Mouse (Mus musculus) ovary, postnatal 10 days (tissue): ENCODE results near the gene Ell.
A peak's percentile ranks its signal among the peaks of the same experiment; 100 is the strongest.
"Not testable (repeated sequence)": the region's sequence is repeated elsewhere in the genome, so short reads cannot be mapped to it uniquely, and the experiment has no call there.

Experiments
- DNase-seq: peaks from one replicate; pipeline ENCODE4 v3.0.0; 2022; ENCODE audit warnings: low spot score

Ell gene

GRCm38 (mm10) chr8:70507027-70507393 is 32.2 kb upstream of the Ell start:
- no peak for DNase-seq

DNA sequence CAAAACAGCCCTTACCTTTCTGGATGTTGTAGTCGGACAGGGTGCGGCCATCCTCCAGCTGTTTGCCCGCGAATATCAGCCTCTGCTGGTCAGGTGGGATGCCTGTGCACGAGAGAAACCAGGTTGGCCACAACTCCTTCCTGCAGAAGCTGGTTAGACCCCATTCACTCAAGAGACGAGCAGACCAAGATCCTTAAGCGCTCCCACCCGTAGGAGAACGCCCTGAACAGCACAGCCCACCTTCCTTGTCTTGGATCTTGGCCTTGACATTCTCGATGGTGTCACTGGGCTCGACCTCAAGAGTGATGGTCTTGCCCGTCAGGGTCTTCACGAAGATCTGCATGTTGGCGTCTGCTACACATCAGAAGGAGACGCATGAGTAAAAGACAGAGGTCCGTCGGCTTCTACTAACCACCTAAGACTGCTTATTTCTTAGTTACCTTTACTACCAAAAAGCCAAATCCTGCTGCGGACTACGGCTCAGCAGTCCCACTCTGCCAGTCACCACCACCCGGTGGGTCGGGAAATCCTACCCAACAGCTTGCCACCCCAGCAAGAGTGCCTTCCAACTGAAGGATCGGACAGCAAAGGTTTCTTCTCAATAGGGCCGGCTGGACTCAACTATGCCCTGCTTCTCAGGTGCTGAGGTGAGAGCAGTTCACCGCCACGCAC is 29.8 kb upstream of the Ell start:
- no peak for DNase-seq

DNA sequence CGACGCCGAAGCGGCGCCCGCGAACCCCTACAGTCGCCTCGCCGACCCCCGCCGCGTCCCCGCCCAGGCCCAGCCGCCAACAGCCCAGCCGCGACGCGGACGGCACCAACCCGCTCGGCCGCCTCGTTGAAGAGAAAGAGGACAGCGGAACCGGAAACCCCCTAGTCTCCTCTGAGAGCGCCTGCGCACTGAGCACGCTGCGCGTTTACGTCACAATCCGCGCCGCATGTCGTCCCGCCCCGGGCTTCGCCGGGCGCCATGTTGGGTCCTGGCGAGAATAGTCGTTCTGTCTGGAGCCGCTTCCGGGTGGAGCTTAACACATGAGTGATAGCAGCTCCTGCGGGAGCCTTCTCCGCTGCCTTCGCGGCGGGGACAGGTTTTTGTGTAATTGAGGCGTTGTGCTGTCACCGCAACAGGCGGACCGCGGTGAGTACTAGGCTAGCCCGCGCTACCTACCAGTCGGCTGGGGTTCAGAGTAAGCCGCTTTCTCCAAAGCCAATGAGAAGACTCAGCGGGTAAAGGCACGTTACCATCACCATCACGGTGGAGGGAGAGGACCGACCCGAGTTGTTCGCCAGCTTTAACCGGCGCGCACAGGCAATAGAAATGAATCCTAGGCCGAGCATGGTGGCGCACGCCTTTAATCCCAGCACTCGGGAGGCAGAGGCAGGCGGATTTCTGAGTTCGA is 28.9 kb upstream of the Ell start, which contains the start of gene Uba52:
TSS of gene Uba52 (minus strand) at position 574 of the 688 bp plus-strand sequence.
- DNase-seq = peak; percentile 93

DNA sequence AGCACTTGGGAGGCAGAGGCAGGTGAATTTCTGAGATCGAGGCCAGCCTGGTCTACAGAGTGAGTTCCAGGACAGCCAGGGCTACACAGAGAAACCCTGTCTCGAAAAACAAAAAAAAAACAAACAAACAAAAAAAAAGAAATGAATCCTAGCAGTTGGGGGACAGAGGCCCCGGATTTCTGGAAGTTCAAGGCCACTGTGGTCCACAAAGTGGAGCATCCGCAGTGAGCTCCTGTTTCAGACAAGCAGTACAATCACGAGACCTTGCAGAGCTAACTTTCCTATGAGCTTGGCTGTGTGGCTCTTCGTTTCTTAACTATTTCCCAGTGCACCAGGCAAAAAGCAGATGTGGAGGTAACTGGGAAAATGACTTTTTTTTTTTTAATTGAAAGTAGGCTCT is 28.1 kb upstream of the Ell start:
- DNase-seq = not testable (repeated sequence)

- DNase-seq = no peak
Measured at GRCm38 (mm10) chr8:70511770-70512169, 27.5 kb upstream of the Ell start.

DNA sequence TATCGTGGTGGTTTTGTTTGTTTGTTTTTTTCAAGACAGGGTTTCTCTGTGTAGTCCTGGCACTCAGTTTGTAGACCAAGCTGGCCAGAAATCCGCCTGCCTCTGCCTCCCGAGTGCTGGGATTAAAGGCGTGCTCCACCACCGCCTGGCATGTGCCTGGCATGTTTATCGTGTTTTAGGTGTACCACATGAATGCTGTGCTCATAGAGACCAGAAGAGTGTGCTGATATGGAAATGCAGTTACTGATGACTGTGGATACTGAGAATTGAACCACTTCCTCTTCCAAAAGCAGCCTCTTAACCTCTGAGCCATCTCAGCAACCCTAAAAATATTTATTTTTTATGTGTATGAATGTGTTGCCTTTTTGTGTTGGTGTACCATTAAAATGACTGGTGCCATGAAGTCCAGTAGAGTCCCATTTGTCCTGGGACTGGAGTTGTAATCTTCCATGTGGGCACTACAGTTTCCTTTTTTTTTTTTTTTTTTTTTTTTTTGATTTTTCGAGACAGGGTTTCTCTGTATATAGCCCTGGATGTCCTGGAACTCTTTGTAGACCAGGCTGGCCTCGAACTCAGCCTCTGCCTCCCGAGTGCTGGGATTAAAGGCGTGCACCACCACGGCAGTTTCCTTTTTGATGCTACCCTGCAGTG is 26.9 kb upstream of the Ell start:
- no peak for DNase-seq

DNA sequence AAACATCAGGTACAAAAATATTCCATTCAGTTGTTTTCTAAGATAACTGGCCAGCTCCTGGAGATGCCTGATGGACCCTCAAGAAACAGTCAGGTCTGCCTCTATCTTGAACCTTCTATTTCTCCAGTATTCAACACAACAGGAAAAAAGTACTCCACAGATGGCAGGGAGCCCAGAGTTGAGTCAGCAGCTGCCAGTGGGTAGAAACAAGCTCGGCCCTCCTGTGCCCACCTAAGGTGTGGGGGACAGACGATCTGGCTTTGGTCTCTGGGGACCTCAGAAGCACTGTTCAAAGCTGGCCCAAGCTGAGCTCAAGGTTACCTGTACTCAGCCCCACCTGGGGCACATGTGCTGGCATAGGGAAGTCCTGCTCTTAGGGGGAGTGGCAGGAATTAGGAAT is 25.8 kb upstream of the Ell start:
- no peak for DNase-seq

DNA sequence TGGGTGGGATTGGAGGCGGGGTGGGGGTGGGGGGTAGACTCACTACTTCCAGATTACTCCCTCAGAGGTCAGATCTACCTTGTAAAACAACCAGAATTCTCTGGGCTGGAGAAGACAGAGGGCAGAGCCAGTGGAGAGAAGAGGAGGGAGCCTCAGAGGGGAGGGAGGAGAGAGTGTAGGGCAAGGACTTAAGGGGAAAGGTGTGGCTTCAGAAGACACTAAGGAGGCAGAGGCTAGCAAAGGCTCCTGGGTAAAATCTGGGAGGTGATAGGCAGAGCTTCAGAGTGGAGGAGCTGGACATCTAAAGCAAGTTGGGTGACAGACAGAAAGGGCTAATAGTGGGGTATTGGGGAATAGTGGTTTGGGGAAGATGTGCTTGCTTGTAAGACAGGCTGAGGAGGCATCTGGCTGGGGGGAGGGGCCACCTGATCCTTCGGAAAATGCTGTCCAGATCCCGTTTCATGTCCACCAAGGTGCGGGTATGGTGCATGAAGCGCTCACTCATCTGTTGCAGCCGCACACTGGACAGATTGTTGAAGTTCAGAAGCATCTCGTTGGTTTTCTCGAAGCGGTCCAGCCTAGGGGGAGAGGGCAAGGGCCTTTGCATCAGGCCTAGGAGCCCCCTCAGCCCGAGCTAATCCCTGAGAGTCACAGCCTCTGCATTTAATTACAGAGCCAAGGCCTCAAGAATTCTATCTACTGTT is 21.2 kb upstream of the Ell start:
- no peak for DNase-seq

DNA sequence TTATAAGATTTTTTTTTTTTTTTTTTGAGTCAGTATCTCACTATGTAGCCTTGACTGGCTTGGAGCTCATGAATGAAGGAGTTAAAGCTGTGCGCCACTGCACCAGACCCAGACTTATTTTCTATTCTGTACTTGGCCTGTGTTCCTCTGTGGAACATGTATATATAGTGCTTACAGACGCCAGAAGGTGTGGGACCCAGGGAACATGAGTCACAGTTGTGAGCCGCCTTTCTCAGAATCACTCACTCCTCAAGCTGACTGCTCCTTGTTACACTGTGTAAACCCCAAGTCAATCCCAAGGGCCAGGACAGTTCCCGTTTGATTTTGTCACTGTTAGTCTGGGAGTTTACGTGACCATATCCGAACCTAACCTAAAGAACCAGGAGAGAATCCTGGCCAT is 20.2 kb upstream of the Ell start:
- no peak for DNase-seq

DNA sequence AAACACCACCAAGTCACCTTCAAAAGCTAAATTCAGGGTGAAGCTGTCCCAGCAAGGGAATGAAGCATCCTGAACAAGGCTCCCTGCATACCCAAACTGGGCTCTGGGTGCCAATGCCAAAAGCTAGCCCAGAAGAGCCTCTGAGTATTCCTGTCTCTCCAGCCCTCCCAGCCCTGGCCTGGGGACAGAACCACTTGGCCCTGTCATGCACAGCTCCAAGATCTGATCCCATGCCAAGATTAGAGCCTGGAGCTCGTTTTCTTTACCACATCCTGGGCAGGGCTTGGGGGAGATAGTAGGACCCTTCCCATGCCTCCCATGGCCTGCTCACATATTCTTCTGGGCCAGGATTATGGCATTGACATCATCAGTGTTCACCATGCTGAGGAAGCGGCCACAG is 19.7 kb upstream of the Ell start:
- no peak for DNase-seq

- peak; percentile 77 for DNase-seq
Measured at GRCm38 (mm10) chr8:70522592-70523403, 16.5 kb upstream of the Ell start.

- DNase-seq = no peak
Measured at GRCm38 (mm10) chr8:70527111-70527511, 12.1 kb upstream of the Ell start.

GRCm38 (mm10) chr8:70527512-70528181 is 11.6 kb upstream of the Ell start, which contains the start of the genes Fkbp8 and Kxd1:
Gene Fkbp8, plus strand, starts transcription at chr8:70527724.
Gene Kxd1, minus strand, starts transcription at chr8:70527956.
- DNase-seq = peak; percentile 100

DNA sequence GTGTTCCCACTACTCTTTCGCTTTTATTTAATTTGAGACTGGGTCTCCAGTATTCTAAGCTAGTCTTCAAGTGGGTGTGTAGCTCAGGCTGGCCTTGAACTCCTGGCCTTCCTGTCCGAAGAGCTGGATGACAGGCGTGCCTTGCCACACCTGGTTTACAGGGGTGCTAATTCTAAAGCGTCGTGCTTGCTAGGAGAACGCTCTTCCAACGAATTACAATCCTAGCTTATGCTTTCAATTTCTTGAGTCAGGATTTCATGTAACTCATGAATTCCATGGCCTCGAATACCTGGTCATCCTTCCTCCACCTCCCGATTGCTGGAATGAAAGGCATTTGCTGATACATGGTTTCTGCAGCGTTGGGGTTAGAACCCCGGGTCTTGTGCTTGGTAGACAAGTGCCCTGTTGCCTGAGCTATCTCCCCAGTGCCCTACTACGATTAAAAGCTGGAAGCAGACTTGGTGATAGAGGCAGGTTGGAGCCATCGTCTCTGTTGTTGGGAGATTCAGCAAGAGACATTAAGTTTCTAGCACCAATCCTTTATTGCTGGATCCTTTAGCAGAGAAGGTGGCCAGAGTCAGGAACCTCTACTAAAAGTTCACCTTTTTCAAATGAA is 11.0 kb upstream of the Ell start:
- DNase-seq = no peak

- DNase-seq = no peak
Measured at GRCm38 (mm10) chr8:70529299-70529698, 10.0 kb upstream of the Ell start.

DNA sequence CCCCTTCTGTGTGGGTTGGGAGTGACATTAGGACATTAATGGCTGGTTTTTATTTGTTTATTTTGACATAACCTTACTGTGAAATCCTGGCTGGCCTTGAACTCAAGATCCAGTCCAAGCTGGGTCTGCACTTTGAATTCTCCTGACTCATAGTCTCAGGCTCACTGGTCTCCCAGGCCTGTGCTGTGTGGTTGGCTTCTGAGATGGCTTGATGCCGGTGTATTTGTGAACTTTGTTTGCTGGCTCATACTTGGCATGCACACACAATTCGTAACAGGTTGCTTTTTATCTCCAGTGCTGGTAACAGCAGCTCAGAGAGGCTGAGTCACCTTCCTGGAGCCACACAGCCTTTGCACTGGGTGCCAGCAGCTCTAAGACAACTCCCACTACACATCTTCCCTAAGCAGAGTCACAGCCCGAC is 9.5 kb upstream of the Ell start:
- no peak for DNase-seq

- no peak for DNase-seq
Measured at GRCm38 (mm10) chr8:70530314-70530713, 8.9 kb upstream of the Ell start.

GRCm38 (mm10) chr8:70534281-70534680 is 5.0 kb upstream of the Ell start:
- DNase-seq = no peak

DNA sequence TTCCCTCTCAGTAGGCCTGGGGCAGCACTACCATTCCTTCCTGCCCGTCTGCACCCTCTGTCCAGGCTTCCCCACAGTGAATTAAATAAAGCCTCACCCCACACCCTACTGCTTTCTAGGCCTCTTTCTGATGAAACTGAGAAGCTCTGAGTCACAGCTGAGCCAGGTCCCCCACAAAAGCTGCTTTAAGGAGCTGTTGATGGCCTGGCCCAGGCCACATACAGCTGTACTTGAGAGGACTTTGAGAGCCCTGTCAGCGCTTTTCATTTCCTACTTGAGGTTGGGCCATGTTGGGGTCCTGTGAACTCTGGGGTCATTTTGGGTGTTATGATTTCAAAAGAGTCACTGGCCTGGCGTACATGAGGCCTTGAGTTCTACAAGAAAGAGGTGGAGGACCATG is 4.0 kb upstream of the Ell start:
- DNase-seq = no peak

GRCm38 (mm10) chr8:70535701-70536100 is 3.6 kb upstream of the Ell start:
- no peak for DNase-seq
